Mouse (Mus musculus) Muller cell, postnatal 12 days (primary cell): ENCODE data around the gene Cd24a.

Experiments used
- DNase-seq: peaks from one replicate; pipeline ENCODE4 v3.0.0-alpha.2; 2015; ENCODE audit errors: inconsistent ontology term

Gene Cd24a

DNA sequence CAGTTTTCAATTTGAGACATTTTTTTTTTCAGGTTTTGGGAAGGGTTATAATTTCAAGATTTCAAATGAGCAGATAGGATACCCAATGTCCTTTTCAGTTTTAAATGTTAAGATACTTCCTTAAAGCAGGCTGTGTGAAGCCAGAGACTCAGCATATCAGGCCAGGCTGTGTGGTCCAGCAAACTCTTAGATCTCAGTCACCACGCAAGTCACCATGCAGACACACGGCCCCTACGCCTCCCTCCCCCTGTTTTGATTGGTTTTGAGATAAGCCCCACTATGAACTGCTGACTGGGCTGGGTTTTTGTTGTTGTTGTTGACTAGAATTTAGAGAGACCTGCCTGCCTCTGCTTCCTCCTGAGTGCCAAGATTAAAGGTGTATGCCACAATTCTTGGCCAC is 3.2 kb downstream of the Cd24a start:
- DNase-seq, result no peak

DNA sequence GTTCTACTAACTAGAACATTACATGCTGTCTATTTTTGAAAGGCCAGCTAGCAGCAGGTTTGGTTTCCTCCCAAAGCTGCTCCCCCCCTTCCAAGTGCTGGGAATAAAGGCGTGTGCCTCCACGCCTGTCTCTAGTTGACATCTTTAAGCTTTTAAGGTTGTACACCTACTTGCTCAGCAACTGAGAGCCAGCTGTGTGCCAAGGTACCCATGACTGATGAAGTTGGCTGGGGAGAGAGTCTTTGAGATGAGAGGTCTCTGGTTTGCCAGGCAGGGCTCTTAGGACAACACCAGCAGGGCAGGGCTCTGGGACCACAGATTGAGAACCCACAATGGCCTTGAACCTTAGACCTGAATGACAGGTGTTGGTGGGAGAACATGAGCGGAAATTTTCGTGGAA is 6.5 kb downstream of the Cd24a start:
- no peak for DNase-seq

DNA sequence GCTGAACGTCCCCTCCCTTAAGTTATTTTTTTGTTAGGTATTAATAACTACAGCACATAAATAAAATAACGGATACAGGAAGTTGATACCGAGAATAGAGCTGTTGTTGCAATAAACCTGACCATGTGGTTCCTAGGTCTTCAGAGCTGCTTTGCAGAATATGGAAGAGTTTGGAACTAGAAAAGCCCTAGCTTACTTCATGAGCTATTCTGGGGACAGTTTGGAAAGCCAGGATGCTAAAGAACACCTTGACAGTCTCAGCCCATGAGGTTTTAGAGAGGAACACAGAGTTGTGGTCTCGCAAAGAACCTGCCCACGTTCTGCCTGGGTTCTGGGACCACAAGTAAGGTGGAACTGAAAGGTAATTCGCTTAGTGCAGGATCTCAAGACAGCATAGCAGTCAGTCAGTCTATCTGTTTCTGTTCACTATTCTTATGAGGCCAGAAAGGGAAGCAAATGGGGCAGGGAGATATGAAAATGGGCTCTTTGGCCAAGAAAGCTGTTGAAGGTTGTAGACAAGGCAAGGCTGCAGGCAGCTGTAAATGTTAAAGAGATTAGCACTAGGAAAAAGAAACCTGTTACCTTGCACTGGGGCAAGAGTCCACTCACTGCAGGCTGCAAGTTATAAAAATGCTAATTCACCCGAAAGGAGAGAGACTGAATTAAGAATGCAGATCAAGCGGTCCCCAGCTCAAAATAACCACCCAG is 10.5 kb downstream of the Cd24a start:
- no peak for DNase-seq

DNA sequence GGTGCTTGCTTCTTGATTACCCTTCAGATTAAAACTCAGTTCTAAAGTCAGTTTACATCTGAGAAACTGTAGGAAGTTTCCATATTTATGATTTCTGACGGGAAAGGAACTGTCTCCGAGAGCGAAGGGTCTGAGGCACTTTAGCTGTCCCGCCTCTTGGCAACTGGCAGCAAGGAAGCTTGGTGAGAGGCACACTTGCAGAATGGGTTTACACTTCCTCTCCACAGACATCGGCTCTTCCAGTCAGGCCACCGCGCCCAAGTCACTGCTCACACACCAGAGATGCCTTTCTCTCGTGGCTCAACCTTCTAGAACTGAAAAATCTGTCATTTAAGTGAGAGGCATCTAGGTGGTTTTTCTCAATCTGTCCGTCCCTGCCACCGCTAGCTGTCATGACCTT is 13.4 kb downstream of the Cd24a start:
- DNase-seq, result no peak

DNA sequence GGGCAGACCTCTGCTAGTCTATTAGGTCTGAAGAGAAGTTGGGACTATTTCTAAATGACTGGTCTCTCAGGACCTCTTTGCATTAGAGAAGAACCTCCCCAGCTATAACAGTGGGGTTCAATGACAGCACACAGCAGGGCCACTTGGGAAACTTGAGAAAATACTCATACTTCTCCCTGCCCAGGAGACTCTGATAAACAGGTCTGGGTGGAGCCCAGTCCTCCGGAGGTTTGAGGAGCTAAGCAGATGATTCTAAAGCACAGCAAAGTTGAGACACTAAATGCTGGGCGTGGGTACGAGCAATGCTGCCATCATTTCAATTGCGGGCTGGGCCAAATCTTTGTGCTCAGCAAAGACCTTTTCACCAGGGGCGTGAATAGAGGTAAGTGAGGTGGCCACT is 15.1 kb downstream of the Cd24a start:
- DNase-seq, result no peak

DNA sequence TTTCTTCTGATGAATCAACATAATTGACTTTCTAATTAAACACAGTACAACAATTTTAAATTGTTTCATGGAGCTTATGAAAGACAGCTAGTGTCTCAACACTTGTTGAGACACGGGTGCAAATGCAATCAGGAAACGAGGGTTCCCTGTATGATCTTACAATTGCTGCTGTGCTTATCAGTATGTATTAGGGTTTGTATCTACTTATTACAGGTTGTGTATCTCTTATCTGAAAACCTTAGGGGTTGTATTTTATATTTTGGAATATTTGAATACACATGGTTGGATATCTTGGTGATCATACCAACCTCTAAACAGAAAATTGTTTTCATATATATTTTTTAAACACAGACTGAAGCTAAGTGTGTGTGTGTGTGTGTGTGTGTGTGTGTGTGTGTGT is 16.1 kb downstream of the Cd24a start:
- DNase-seq, result no peak

DNA sequence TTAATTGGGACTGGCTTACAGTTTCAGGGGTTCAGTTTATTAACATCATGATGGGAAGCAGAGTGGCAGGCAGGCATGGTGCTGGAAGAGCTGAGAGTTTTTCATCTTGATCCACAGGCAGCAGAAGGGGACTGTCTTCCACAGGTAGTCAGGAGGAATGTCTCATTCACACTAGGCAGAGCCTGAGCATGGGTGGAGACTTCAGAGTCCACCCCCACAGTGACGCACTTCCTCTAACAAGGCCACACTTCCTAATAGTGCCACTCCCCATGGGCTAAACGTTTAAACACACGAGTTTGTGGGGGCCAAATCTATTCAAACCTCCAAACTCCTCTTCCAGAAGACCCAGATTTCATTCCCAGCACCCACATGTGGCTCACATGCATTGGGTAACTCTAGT is 16.8 kb downstream of the Cd24a start:
- DNase-seq, result no peak

DNA sequence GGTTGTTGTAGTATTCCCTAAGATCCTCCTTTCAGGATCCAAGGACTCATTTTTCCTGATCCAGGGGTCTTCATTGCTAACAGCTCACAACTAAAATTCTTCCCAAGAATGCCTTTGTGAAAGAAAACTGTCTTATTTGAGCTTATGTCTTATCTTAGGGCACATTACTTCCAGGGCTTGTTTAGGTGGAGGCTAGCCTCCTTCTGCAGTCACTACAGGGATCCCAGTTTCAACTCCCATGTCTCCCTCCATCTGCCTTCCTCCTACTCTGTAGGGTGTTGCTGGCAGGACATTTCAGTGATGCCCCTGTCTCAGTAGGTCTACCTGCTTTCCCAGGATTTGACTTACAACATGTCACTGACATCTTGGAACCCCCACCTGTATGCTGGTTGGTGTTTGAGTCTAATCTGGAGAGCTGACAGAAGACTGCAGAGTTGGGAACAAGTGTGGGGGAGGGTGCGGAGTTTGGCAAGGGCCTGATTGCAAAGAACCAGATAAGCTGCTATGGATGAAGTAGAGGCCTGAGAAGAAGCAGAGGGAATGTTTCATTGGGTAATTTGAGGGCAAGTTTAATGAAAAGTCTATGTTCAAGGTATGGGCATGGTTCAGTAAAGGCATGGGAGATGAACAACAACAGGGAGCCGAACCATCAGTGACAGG is 20.1 kb downstream of the Cd24a start:
- no peak for DNase-seq

DNA sequence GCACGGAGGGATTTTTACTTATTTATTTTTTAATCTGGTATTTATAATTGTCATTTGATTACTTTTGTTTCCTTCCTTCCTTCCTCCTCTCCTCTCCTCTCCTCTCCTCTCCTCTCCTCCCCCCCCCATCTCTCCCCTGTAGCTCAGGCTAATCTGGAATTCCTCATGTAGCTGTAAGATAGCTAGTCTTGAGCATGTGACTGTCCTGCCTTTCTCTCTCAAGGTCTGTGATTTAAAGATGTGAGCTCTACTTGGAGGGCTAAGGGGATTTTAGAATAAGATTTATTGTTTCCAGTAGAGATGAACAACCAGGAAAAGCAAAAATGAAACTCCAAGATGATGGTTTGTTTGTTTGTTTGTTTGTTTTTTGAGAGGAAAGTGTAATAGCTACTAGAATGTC is 23.0 kb downstream of the Cd24a start:
- DNase-seq, result no peak

DNA sequence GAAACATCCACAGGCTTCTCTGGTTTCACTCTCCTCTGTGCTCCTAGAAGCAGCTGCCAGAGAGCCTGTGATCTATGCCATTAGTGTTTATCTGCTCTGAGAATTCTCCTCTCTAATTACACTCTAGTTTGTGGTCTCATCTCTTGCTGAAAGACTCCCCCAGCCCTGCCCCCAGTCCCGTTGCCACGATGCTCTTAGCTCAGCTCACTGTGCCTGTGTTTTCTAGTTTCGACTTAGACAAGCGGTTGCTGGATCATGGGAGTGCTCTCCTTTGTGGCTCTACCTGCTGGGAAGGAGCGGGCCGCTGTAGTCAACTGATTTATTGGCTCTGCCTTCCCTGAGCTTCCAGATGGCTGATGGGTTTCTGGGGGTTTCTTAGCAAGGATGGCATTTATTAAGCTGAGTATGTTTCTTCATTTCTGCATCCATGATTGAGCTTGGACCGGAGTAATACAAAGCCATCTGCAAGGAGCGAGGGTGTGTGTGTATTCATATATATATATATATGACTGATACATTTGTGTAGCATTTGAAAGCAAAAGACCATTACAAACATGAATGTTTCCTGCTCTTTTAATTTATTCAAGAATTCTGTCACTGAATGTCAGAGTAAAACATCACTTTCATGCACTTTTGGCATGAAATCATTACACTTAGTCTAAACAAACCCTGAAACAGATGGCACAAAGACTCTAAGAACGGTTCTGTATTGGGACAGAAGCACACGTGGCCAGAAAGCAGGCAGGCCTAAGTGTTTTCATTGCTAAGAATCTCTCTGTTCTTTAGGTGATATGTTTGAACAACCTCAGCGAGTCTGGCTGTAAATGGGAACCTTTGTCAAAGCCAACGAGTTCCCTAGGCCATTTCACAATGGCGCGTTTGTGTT is 23.7 kb downstream of the Cd24a start:
- peak; percentile 42 for DNase-seq

DNA sequence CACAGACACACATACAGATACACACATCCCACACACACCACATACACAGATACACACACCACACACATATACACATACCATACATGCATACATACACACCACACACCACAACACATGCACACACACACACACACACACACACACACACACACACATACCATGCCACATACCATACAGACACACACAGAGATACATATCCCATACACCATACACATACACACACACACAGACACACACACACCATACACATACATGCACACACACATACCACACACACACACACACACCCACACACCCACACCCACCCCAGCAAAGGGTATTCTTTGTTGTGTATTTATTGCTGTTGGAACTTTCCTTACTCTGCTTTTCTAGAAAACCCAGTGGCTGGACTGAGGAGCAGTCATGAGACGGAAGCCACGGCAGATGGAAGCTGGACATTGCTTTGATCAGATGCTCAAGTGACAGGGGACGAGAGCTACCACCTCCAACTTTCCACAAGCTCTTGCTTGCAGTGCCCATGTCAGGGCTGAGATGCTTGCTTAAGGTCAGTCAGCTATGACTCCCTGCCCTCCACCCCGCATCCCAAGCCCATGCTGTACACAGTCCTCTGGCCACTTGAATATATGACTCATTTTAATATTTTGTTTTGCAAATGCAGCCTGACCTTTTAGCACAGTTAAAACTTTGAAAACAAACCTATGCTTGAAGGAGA is 26.0 kb downstream of the Cd24a start:
- DNase-seq, result no peak

DNA sequence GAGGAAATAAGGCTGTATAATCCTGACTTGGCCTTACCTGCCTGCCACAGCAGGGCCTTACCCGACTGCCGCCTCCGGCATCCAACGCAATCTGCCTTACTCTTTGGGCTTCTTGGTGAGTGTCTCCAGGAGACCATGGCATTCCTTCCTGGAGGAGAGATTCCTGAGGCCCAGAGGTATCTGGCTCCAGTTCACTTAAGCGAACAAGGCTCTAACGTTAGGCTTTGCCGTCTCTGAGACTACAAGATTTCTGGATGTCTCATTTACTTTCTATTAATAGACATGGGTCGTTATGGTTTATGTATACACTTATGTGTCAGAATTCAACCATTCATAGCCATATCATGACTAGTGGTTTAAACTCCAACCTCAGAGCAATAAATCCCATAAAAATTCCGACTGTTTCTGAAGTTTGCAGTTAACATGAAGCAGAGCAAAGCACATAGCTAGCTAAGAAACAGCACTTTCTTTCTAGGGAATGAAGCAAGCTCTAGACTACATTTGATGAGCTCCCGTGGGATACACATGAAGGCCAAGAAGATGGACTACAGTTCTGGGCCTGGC is 26.7 kb downstream of the Cd24a start:
- no peak for DNase-seq

DNA sequence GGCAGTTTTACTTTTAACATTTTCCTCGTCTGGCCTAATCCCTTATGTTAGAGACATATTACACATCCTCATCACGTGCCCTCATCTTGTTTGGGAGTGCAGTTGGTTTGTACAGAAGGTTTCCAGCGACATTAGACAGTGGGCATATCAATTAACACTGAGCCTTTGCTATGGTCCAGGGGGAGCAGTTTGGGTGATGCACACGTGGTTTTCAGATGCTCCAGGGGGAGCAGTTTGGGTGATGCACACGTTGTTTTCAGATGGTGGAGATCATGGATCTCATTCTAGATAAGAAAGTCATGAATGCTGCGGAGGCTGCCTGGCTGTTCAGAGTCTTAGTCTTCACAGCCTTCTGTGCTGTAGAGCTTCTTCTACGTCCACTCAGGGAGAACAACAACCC is 27.8 kb downstream of the Cd24a start:
- no peak for DNase-seq

DNA sequence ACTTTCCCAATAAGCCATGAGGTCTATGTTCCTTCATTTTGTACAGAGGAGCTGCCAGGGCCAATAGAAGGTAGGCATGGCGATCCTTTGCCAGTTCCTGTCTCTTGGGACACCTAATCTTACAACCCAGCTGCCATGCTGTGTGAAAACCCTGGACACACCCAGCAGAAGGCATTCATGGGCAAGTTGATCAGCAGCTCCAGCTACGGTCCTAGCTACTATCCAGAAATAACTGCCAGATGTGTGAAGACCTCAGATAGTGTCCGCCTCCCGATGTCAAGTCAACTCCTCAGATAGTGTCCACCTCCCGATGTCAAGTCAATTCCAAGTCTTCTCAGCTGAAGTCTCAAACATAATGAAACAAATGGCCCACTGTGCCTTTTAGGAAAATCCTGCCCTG is 31.4 kb downstream of the Cd24a start:
- no peak for DNase-seq

DNA sequence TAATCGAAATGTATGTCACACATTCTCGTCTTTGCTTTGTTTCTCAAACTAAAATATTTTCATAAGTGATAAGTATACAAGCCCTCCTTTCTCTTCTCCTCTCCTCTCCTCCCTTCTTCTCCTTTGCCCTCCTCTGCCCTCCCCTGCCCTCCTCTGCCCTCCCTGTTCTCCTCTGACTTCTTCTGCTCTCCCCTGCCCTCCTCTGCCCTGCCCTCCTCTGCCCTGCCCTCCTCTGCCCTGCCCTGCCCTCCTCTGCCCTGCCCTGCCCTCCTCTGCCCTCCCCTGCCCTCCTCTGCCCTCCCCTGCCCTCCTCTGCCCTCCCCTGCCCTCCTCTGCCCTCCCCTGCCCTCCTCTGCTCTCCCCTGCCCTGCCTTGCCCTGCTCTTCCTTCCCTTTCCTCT is 31.9 kb downstream of the Cd24a start:
- no peak for DNase-seq

DNA sequence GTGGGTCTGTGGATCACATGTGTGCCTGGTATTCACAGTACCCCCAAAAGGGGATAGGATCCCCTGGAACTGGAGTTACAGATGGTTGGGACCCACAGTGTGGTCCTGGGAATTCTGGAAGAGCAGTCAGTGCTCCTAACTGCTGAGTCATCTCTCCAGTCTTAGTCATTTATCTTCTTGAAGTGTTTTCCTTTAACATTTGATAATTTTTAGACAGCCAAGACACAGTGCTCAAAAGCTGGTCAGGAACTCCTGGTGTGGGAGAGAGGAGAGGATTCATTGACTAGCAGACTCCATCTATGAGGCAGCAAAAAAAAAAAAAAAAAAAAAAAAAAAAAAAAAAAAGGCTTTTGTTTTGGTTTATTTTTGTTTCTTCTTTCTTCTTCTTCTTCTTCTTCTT is 33.0 kb downstream of the Cd24a start:
- no peak for DNase-seq

DNA sequence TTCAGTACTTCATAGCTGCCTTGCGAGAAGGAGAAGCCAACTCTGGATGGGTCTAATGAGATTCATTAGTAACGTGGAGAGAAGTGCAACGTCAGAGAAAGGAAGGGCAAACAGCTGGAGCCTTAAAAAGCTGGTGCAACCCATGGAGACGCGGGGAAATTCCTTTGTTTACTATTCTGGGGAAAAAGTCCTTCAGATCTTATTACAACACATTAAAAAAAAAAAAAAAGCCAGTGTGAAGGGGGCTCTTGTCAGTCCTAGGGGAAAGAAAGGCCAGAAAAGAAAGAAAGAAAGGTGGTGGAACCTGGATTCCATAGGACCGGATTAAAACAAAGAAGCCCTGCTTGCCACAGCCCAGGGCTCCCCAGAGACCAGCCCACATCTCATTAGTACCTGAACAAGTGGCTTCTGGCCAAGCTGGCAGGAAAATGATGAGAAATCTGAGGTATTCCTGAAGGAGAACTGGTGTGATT is 41.0 kb downstream of the Cd24a start:
- no peak for DNase-seq

DNA sequence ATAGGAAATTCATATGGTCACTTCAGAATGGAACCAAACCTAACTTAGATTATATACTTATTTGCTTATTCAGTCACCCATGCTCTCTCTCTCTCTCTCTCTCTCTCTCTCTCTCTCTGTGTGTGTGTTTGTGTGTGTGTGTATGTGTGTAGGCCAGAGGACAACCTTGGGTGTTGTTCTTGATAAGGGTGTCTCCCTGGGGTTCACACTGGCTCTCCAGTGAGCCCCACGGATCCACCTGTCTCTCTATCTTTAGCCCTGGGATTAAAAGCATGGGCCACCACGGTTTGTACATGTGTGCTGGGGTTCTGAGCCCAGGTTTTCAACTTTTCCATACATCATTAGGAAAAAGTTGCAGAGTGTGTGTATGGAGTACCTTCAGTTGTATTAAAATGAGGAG is 41.9 kb downstream of the Cd24a start:
- DNase-seq, result no peak

DNA sequence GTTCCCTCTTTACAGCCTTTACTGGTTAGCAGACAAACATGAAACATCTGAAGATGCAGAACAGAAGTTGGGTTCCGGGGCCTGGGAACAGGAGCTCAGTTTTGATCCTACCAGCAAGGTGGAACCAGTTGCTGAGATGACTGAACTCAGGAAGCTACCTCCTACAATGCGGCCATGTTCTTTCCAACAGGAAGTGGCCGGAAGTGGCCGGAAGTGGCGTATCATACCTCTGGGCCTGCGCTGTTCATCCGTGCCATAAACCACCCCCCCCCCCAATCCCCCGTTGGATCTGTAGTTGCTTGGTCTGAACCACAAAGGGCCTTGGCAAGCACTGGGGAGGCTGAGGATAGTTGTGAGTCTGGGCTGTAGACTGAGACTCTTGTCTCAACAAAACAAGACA is 45.4 kb downstream of the Cd24a start:
- no peak for DNase-seq

DNA sequence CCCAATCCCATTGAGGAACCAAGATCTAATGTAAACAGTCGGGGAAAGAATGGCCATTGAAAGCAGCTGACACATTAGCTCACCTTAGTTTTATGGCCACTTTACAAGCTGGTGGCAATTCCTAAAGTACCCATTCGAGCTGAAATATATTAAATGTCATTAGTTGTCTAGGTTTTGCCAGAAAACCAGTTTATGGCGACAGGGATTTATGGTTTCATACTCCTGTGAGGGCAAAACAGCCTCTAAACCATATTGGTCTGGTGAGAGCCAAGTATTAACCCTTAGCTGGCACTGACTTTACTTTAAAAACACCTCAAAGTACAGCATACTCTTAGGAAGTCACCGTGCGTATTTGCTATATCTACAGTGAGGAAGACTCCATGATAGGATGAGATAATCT is 46.3 kb downstream of the Cd24a start:
- no peak for DNase-seq

DNA sequence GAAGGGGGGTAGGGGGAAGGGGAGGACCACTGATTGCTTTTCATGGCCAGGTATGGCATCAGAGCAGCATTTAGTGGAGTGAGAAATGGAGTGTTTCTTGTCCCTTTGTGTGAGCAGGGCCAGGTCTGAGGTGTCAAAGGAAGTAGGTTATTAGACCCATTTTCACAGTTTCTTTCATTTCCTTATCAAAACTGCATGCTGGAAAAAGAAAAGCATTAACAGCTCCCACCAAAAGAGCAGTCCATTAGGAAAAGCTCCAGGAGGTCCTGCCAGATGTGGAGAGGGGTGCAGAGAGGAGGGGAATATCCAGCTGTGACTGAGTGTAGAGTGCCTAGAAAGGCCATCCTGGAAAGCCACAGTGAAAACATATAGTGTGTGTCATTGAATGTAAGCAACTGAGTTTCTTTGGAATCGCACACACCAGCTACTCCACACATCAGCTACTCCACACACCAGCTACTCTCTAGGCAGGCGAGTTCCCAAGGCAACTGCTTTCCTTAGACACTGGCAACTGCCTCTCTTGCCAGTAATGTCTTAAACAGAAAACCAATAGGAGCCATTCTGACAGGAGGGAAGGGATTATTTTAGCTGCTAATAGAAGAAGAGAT is 46.8 kb downstream of the Cd24a start:
- DNase-seq, result no peak
